Mouse (Mus musculus): ENCODE measurements around the gene Ceacam12. TPM values are rescaled to one million over a fixed set of nuclear protein-coding genes. Genes with fewer than 3 reads are reported as not detected.
"Not testable (repeated sequence)": the region's sequence is repeated elsewhere in the genome, so short reads cannot be mapped to it uniquely, and the experiment has no call there.

Ceacam12 gene
- polyA plus RNA-seq (2015; fragmentation: Nextera tagmentation; extraction: Ambion mirVana), result not detected in 2 replicates

- 72% methylated on average over 1 of the region's 1 CpGs for WGBS
- Histone ChIP-seq H3K27ac (ENCODE audit: low read length) (no peak within 1 kb of the TSS), H3K27me3 (replicated peaks; ENCODE audit: control insufficient read depth, insufficient read depth, low read length) (no peaks in the 10 kb centered on the region), H3K4me3 (ENCODE audit: low read length) (no peak within 1 kb of the TSS), H3K9me3 (ENCODE audit: control insufficient read depth, low read length) (0 out of 2 replicates have a peak, but pooled peaks cover 5% of the 10 kb centered on the region), H3K9ac (ENCODE audit: low read depth, low read length) (no peak within 1 kb of the TSS), H3K4me1 (ENCODE audit: control insufficient read depth, insufficient read depth, low read length) (no peaks in the 10 kb centered on the region), H3K36me3 (ENCODE audit: control insufficient read depth, insufficient read depth, low read length) (no peaks in the 10 kb centered on the region), H3K4me2 (ENCODE audit: low read depth, low read length) (no peak within 1 kb of the TSS)
- ATAC-seq, result no peak
Measured at GRCm38 (mm10) chr7:18065629-18066028, at the start of gene Ceacam12. TSS of gene Ceacam12 (plus strand) at chr7:18065929.

- not testable (repeated sequence) for H3K27ac ChIP-seq (ENCODE audit: low read length); H3K4me1 ChIP-seq (ENCODE audit: control insufficient read depth, insufficient read depth, low read length); H3K4me3 ChIP-seq (ENCODE audit: low read length); H3K9me3 ChIP-seq (ENCODE audit: control insufficient read depth, low read length); H3K36me3 ChIP-seq (ENCODE audit: control insufficient read depth, insufficient read depth, low read length); H3K27me3 ChIP-seq (replicated peaks; ENCODE audit: control insufficient read depth, insufficient read depth, low read length); H3K9ac ChIP-seq (ENCODE audit: low read depth, low read length); H3K4me2 ChIP-seq (ENCODE audit: low read depth, low read length)
- 67% methylated on average over 1 of the region's 1 CpGs for WGBS
- peak; percentile 74 for ATAC-seq
Measured at GRCm38 (mm10) chr7:18073821-18074220, 8.1 kb downstream of the Ceacam12 start.

- H3K4me1 ChIP-seq (ENCODE audit: control insufficient read depth, insufficient read depth, low read length), result no peaks in the 10 kb centered on the region
- no peak overlapping the region for H3K27ac ChIP-seq (ENCODE audit: low read length)
- no peak overlapping the region for H3K4me3 ChIP-seq (ENCODE audit: low read length)
- H3K9me3 ChIP-seq (ENCODE audit: control insufficient read depth, low read length), result no peaks in the 10 kb centered on the region
- H3K9ac ChIP-seq (ENCODE audit: low read depth, low read length), result no peak overlapping the region
- no peak for ATAC-seq
- no peak overlapping the region for H3K4me2 ChIP-seq (ENCODE audit: low read depth, low read length)
- WGBS, result 42% methylated on average over 2 of the region's 2 CpGs
- no peaks in the 10 kb centered on the region for H3K36me3 ChIP-seq (ENCODE audit: control insufficient read depth, insufficient read depth, low read length)
- no peaks in the 10 kb centered on the region for H3K27me3 ChIP-seq (replicated peaks; ENCODE audit: control insufficient read depth, insufficient read depth, low read length)
Measured at GRCm38 (mm10) chr7:18100785-18101184, 35.1 kb downstream of the Ceacam12 start.

Small RNA genes lying within 50 kb of the gene (microRNA-seq; reads per million reads assigned to microRNA genes)
- not detected for gene Gm22414

Other genes starting within 250 kb of the Ceacam12 start
- gene Gm5155, start 194.2 kb upstream of the Ceacam12 start, polyA plus RNA-seq (2015; fragmentation: Nextera tagmentation; extraction: Ambion mirVana), result not detected in 2 replicates
- not detected in 2 replicates for gene Ceacam11, start 93.8 kb upstream of the Ceacam12 start, polyA plus RNA-seq (2015; fragmentation: Nextera tagmentation; extraction: Ambion mirVana)
- gene Ceacam13, start 56.0 kb upstream of the Ceacam12 start, polyA plus RNA-seq (2015; fragmentation: Nextera tagmentation; extraction: Ambion mirVana), result not detected in 2 replicates
- not detected in 2 replicates for gene Igfl3, start 110.6 kb downstream of the Ceacam12 start, polyA plus RNA-seq (2015; fragmentation: Nextera tagmentation; extraction: Ambion mirVana)
- not detected in 2 replicates for gene Mill1, start 179.4 kb downstream of the Ceacam12 start, polyA plus RNA-seq (2015; fragmentation: Nextera tagmentation; extraction: Ambion mirVana)